Mouse (Mus musculus) gastrocnemius, postnatal 10 days (tissue): Measurements from ENCODE around the gene Olfr736. TPM values are rescaled to one million over a fixed set of nuclear protein-coding genes. Genes with fewer than 3 reads are reported as not detected.
A peak's percentile ranks its signal among the peaks of the same experiment; 100 is the strongest.

ENCODE experiments used
- DNase-seq: peaks from one replicate; pipeline ENCODE4 v3.0.0; 2021; ENCODE audit warnings: mixed read lengths
- long read RNA-seq, 2 experiments: library from polyadenylated mRNA; stranded (forward); transcript quantifications; one replicate each; pipeline ENCODE4 v2.0.0; 2021
- total RNA-seq, 2 experiments: library from RNA; stranded (reverse); gene quantifications; 2 replicates each; pipeline ENCODE4 v1.2.3; 2021

Gene Olfr736
- not detected for total RNA-seq
- long read RNA-seq, experiment 1 = 0 reads
- long read RNA-seq, experiment 2 = 0 reads

DNA sequence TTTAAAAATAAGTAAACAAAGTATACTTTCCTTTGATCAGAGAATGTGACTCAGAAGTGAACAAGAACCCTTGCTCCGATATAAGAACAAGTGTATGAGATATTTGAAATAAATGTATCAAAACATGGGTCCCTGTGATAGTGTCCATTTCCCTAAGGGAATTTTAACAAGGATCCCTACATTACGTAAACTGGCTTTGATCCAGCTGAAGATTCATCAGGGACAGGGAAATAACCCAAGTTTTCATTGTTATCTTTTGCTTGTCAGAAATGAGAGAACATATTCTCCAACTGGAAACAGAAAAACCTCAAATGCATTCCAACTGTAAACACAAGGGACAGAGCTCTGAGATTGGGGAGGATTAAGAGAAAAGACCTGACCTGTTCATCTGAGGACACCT is at the start of gene Olfr736:
Gene Olfr736 (plus strand): TSS at position 301 of the 400 bp plus-strand sequence.
- no peak for DNase-seq

DNA sequence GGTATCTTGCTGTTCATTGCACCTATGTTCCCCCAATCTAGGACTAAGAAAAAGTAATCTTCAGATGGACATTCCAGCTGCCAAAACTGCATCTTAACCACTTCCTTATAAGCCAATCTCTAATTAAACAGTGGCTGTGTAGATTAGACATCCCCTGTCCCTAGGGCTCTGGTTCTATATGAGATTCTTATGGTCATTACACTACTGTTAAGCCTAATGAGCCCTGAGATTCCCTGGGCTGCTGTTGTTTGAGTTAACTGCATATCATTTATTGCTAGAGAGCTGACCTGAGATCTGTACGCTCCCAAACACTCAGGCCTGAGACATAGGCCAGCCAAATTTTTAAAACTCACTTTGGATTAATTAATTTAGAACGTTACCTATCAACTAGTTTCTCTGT is 32.2 kb upstream of the Olfr736 start, which contains the start of gene Olfr735:
Gene Olfr735 (minus strand): TSS at position 77 of the 400 bp plus-strand sequence.
- no peak for DNase-seq

DNA sequence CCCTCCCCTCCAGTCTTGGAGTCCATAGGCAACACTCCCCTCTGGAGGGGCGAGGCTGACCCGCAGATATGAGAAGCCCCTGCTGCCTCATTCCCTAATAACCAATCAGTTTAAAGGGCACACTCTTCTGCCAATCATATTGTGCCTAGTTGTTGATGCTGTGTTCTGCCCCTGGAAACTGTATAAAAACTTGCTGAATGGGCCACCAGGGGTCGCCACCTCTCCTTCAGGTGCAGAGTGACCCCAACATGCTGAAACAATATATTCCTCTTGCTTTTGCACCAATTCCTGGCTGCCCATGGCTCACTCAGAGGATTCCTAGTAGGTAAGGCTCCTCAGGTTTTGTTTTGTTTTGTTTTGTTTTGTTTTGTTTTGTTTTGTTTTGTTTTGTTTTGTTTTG is 28.5 kb upstream of the Olfr736 start:
- DNase-seq = peak; percentile 6

DNA sequence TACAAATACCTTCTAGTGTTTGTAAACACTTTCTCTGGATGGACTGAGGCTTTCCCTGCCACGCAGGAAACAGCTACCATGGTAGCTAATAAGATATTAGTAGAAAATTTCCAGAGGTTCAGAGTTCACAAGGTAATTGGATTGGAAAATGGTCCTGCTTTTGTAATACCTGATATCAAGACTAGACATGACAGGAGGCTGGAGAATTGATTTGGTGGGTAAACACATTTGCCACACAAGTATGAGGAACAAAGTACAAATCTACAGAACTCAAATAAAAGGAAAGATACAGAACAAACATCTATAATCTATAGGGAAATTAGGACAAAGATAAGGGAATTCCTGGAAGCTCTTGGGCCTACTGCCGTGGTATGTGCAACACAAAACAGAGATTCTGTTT is 24.2 kb upstream of the Olfr736 start:
- no peak for DNase-seq

DNA sequence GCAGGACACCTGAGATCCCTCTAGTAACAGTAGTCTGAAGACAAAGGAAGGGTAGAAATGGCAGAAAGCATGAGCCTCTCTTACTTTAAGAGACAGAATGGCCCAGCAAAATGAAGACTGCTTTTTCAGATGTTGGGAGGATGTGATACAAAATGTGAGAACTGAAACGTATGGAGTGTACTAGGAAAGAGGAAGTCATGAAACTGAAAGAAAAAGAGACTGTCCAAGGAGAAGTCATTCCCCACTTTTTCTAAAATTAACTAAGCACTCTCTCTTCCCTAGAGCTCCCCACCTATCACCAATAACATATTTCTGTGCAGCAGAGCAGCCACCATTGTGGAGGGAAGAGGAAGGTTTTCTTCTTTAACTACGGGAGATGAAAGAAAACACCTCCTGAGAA is 23.4 kb upstream of the Olfr736 start, which contains the start of gene Tlr11:
Gene Tlr11 (plus strand): TSS at position 322 of the 400 bp plus-strand sequence.
- no peak for DNase-seq

DNA sequence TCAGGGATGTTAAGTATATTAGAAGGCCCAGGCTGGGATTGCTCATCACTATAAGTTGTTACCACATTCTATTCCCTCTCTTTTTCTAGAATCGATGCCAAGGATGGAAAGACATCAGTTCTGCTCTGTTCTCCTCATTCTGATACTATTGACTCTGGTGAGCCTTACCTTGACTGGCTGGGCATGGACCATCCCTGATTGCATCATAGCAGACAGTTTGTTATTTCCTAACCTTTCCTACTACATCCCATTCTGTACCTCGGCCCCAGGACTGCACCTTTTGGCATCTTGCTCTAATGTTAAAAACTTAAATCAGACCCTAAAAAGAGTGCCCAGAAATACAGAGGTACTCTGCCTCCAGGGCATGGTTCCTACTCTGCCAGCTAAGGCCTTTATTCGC is 20.5 kb upstream of the Olfr736 start:
- no peak for DNase-seq

DNA sequence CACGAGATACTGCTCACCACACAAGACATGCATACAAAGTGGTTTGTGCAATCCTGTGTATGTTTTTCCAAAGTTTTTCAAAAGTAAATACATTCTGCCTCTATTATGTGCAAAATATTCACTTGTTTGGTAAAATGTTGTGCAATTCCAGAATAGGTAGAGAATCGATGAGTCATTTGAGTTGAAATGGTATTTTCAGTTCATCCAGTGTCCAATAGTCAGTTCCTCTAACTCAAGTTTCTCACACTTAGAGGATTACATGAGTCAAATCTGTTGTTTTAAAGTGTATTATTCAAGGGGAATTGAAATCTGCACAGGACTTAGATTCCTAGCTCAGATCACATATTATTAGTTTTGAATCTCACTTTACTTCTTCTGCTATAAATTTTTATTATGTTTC is 17.4 kb upstream of the Olfr736 start:
- no peak for DNase-seq

DNA sequence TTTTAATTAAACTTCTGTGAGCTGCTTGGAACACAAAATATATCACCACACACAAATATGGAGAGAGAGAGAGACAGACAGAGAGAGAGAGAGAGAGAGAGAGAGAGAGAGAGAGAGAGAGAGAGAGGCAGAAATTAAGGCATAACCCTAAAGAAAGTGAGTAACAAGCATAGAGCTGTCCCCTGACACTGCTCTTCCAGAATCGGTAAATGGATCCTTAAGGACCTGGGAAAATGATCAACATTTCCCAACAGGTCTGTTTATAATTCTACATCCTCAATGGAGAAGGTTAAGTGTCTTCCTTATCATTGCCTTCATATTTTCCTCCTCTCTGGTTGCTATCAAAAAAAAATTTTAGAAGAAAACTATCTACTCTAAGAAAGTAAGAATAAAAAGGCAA is 26.3 kb downstream of the Olfr736 start, which contains the start of gene Olfr738:
Gene Olfr738 (plus strand): TSS at position 301 of the 400 bp plus-strand sequence.
- no peak for DNase-seq

DNA sequence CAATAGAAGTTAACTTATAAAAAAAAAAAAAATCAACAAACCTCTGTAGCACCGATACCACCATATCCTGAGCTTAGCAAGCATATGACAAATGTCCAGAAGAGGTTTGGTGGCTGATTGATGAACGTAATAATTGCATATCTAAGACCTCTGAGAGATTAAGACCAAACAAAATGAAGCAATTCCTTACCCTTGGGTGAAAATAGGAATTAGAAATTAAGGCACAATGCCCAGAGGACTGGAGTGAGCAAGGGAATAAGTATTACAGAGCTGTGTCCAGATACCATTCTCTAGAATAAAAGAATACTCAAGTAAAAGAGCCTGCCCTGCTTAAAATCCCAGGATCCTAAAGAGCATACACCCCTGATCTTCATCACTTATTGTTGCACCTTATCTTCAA is 37.4 kb downstream of the Olfr736 start, which contains the start of gene Olfr739:
Gene Olfr739 (plus strand): TSS at position 301 of the 400 bp plus-strand sequence.
- DNase-seq = no peak

Other genes with a start within 250 kb of the Olfr736 start
- gene Olfr728, start 238.5 kb upstream of the Olfr736 start, total RNA-seq = not detected
- gene Olfr729, start 228.3 kb upstream of the Olfr736 start, total RNA-seq = not detected
- not detected for gene Olfr730, start 193.0 kb upstream of the Olfr736 start, total RNA-seq
- not detected for gene Olfr731, start 139.3 kb upstream of the Olfr736 start, total RNA-seq
- gene Olfr732, start 97.0 kb upstream of the Olfr736 start, total RNA-seq = not detected
- gene Olfr733, start 79.6 kb upstream of the Olfr736 start, total RNA-seq = not detected
- not detected for gene Olfr734, start 54.4 kb upstream of the Olfr736 start, total RNA-seq
- not detected for gene Olfr735, start 32.3 kb upstream of the Olfr736 start, total RNA-seq
- gene Tlr11, start 23.2 kb upstream of the Olfr736 start, total RNA-seq = not detected
- not detected for gene Olfr738, start 26.4 kb downstream of the Olfr736 start, total RNA-seq
- gene Olfr739, start 37.5 kb downstream of the Olfr736 start, total RNA-seq = not detected
- gene Olfr740, start 64.4 kb downstream of the Olfr736 start, total RNA-seq = not detected
- not detected for gene Olfr741, start 91.6 kb downstream of the Olfr736 start, total RNA-seq
- gene Olfr742, start 122.4 kb downstream of the Olfr736 start, total RNA-seq = not detected
- gene Olfr743, start 140.7 kb downstream of the Olfr736 start, total RNA-seq = not detected
- not detected for gene Olfr744, start 233.7 kb downstream of the Olfr736 start, total RNA-seq